ENCODE assay signal across 8 mouse cellular contexts in genomic region chr11:32714230-32714629, GRCm38 (mm10).
DNase-seq lines count a peak whose midpoint lies in the region; ATAC-seq and TF ChIP-seq lines count a peak whose summit lies in the region.
"Had no signal": no experiment of that assay in that cellular context is flagged by ENCODE, and none has a peak within 500 bp of the region (broad histone marks: within the 10 kb centered on the region; RNA-seq: fewer than 3 reads in every experiment).

No protein-coding gene starts in this region.

- H3K27ac ChIP-seq in kidney, embryonic 16.5 days (ENCODE audit: low read length) = no peak overlapping the region
- no peak overlapping the region for H3K27ac ChIP-seq in forebrain, postnatal 0 days (ENCODE audit: low read depth, low read length)
- no peak overlapping the region for H3K27ac ChIP-seq in stomach, embryonic 14.5 days (ENCODE audit: low read length)
- H3K27ac ChIP-seq: lung, embryonic 15.5 days had no signal

- H3K36me3 ChIP-seq in kidney, embryonic 16.5 days (ENCODE audit: insufficient read depth, low read length) = peaks cover 14% of the 10 kb centered on the region
- peaks cover 4% of the 10 kb centered on the region; the same call in 1 of the 2 replicates for H3K36me3 ChIP-seq in forebrain, postnatal 0 days (ENCODE audit: insufficient read depth)
- peaks cover 9% of the 10 kb centered on the region for H3K36me3 ChIP-seq in stomach, embryonic 14.5 days (ENCODE audit: control insufficient read depth, insufficient read depth, low read length)

- TF ChIP-seq CTCF in forebrain, postnatal 0 days (IDR thresholded peaks at IDR 0.05; ENCODE audit: low read depth) = peak; percentile 77

- H3K27me3 ChIP-seq in kidney, embryonic 16.5 days (ENCODE audit: insufficient read depth, low read length) = no peaks in the 10 kb centered on the region
- no peaks in the 10 kb centered on the region for H3K27me3 ChIP-seq in forebrain, postnatal 0 days (ENCODE audit: insufficient read depth, low read length)
- no peaks in the 10 kb centered on the region for H3K27me3 ChIP-seq in stomach, embryonic 14.5 days (ENCODE audit: control insufficient read depth, insufficient read depth, low read length)
- H3K27me3 ChIP-seq: lung, embryonic 15.5 days had no signal

- H3K4me2 ChIP-seq in kidney, embryonic 16.5 days (replicated peaks; ENCODE audit: low read depth, low read length) = no peak overlapping the region
- H3K4me2 ChIP-seq in forebrain, postnatal 0 days (ENCODE audit: low read depth) = no peak overlapping the region
- H3K4me2 ChIP-seq in stomach, embryonic 14.5 days (replicated peaks; ENCODE audit: low read depth, low read length) = no peak overlapping the region
- H3K4me2 ChIP-seq: lung, embryonic 15.5 days had no signal

- no peaks in the 10 kb centered on the region for H3K4me1 ChIP-seq in kidney, embryonic 16.5 days (ENCODE audit: insufficient read depth, low read length)
- H3K4me1 ChIP-seq in forebrain, postnatal 0 days (ENCODE audit: insufficient read depth) = no peaks in the 10 kb centered on the region
- H3K4me1 ChIP-seq in stomach, embryonic 14.5 days (ENCODE audit: control insufficient read depth, insufficient read depth, low read length) = no peaks in the 10 kb centered on the region; the same call in 1 of the 2 replicates

- no peaks in the 10 kb centered on the region for H3K9me3 ChIP-seq in kidney, embryonic 16.5 days (ENCODE audit: low read length)
- H3K9me3 ChIP-seq in forebrain, postnatal 0 days (ENCODE audit: low read length) = no peaks in the 10 kb centered on the region
- H3K9me3 ChIP-seq in stomach, embryonic 14.5 days (ENCODE audit: control insufficient read depth, low read depth, low read length) = no peaks in the 10 kb centered on the region
- H3K9me3 ChIP-seq: lung, embryonic 15.5 days had no signal

- DNase-seq in kidney, postnatal 10 days = peak; percentile 42
- peak; percentile 39 for DNase-seq in B cell, adult 2 months
- DNase-seq in ES-CJ7 (ENCODE audit: low read depth, low spot score) = peak; percentile 32
- DNase-seq in forebrain, postnatal 0 days = peak; percentile 74
- DNase-seq in urinary bladder, postnatal 14 days (ENCODE audit: low spot score) = no peak

- H3K9ac ChIP-seq in kidney, embryonic 16.5 days (replicated peaks; ENCODE audit: low read length) = no peak overlapping the region
- H3K9ac ChIP-seq in forebrain, postnatal 0 days = no peak overlapping the region
- no peak overlapping the region for H3K9ac ChIP-seq in stomach, embryonic 14.5 days (replicated peaks; ENCODE audit: low read depth, low read length)
- H3K9ac ChIP-seq: lung, embryonic 15.5 days had no signal

- 69% methylated on average over 5 of the region's 5 CpGs for WGBS in kidney, embryonic 16.5 days
- 47% methylated on average over 5 of the region's 5 CpGs for WGBS in forebrain, postnatal 0 days
- 67% methylated on average over 5 of the region's 5 CpGs for WGBS in stomach, embryonic 14.5 days

- H3K4me3 ChIP-seq in kidney, embryonic 16.5 days (ENCODE audit: low read length) = no peak overlapping the region
- H3K4me3 ChIP-seq in forebrain, postnatal 0 days (ENCODE audit: low read depth, low read length) = no peak overlapping the region
- no peak overlapping the region for H3K4me3 ChIP-seq in stomach, embryonic 14.5 days (ENCODE audit: low read depth, low read length)
- H3K4me3 ChIP-seq: lung, embryonic 15.5 days had no signal

- ATAC-seq in kidney, embryonic 16.5 days (ENCODE audit: low FRiP score, low TSS enrichment) = no peak
- ATAC-seq in forebrain, postnatal 0 days = peak; percentile 80
- peak; percentile 49; the same call in 1 of the 2 replicates for ATAC-seq in stomach, embryonic 14.5 days (ENCODE audit: insufficient number of reproducible peaks, insufficient read depth, low FRiP score, low read depth)
